Mouse (Mus musculus) gastrocnemius, adult 8-10 months (tissue): ENCODE data around the gene Ddx6. TPM values are rescaled to one million over a fixed set of nuclear protein-coding genes. Genes with fewer than 3 reads are reported as not detected.
A peak's percentile ranks its signal among the peaks of the same experiment; 100 is the strongest.

Experiments
- DNase-seq, 2 experiments: peaks; one replicate each; pipeline ENCODE4 v3.0.0; 2022; ENCODE audit warnings: low spot score in 2 of 2
- total RNA-seq, 4 experiments: library from RNA; stranded (reverse); gene quantifications; 2 replicates each; pipeline ENCODE4 v1.2.4; 2022

The Ddx6 gene
- total RNA-seq, 4 experiments from 2014 or later, result 71.3 to 85.3 (median 74.4) TPM

- DNase-seq, result peak; percentile 44 to 56
Measured at GRCm38 (mm10) chr9:44685346-44686330, 80.9 kb downstream of the Ddx6 start.

- DNase-seq, result no peak
Measured at GRCm38 (mm10) chr9:44686638-44687037, 81.9 kb downstream of the Ddx6 start.

GRCm38 (mm10) chr9:44688013-44688412, 83.3 kb downstream of the Ddx6 start:
- DNase-seq, result no peak

Other genes starting within 250 kb of the Ddx6 start
- 10 to 100 TPM; 17.6 to 19.0 (median 18.3) TPM for gene Vps11, start 243.2 kb upstream of the Ddx6 start, total RNA-seq
- 10 to 100 TPM; 24.2 to 32.0 (median 25.9) TPM for gene Hyou1, start 225.4 kb upstream of the Ddx6 start, total RNA-seq
- gene Slc37a4, start 208.0 kb upstream of the Ddx6 start, total RNA-seq, result 100 to 1,000 TPM in 3 of 4 experiments, 10 to 100 TPM in 1; 96.0 to 131 (median 127) TPM
- 100 to 1,000 TPM; 854 to 938 (median 914) TPM for gene Rps25, start 197.8 kb upstream of the Ddx6 start, total RNA-seq
- gene Trappc4, start 197.3 kb upstream of the Ddx6 start, total RNA-seq, result 10 to 100 TPM; 17.5 to 23.0 (median 19.5) TPM
- gene Ccdc84, start 186.3 kb upstream of the Ddx6 start, total RNA-seq, result 1 to 10 TPM; 1.6 to 4.5 (median 3.4) TPM
- gene Foxr1, start 163.8 kb upstream of the Ddx6 start, total RNA-seq, result not detected
- under 1 TPM in 2 of 4 experiments, not detected in 2; 0.29 to 0.54 TPM for gene Upk2, start 149.9 kb upstream of the Ddx6 start, total RNA-seq
- gene Bcl9l, start 122.1 kb upstream of the Ddx6 start, total RNA-seq, result 10 to 100 TPM; 36.4 to 43.8 (median 41.7) TPM
- gene Cxcr5, start 43.0 kb upstream of the Ddx6 start, total RNA-seq, result not detected
- not detected for gene Treh, start 68.3 kb downstream of the Ddx6 start, total RNA-seq
- 10 to 100 TPM; 20.0 to 33.0 (median 32.5) TPM for gene Phldb1, start 130.3 kb downstream of the Ddx6 start, total RNA-seq
- gene Arcn1, start 163.0 kb downstream of the Ddx6 start, total RNA-seq, result 10 to 100 TPM; 73.3 to 85.5 (median 80.4) TPM
- 10 to 100 TPM; 18.0 to 33.4 (median 22.4) TPM for gene Ift46, start 163.0 kb downstream of the Ddx6 start, total RNA-seq
- gene Tmem25, start 194.4 kb downstream of the Ddx6 start, total RNA-seq, result 1 to 10 TPM; 4.3 to 7.7 (median 5.8) TPM
- under 1 TPM in 2 of 4 experiments, not detected in 2; 0.92 to 0.96 TPM for gene Ttc36, start 198.2 kb downstream of the Ddx6 start, total RNA-seq